Mouse (Mus musculus) embryonic facial prominence, embryonic 12.5 days (tissue): ENCODE measurements around the gene Bcl7a. TPM values are rescaled to one million over a fixed set of nuclear protein-coding genes. Genes with fewer than 3 reads are reported as not detected.

Experiments used
- ATAC-seq: fragments of 200-750 bp; cut with Nextera tagmentation; 2 replicates; pipeline ENCODE4 v1.8.0; 2017; ENCODE audit not compliant: insufficient number of reproducible peaks, insufficient read depth, low FRiP score, low TSS enrichment
- H3K27ac ChIP-seq: fragments of 300-500 bp; sonication (generic); 2 replicates; pipeline ENCODE4 v1.5.1; 2016; ENCODE audit warnings: mild to moderate bottlenecking
- H3K27me3 ChIP-seq: fragments of 300-500 bp; sonication (generic); 2 replicates; pipeline ENCODE4 v1.6.1; 2016; ENCODE audit warnings: mild to moderate bottlenecking, moderate library complexity
- H3K36me3 ChIP-seq: fragments of 300-500 bp; sonication (generic); 2 replicates; pipeline ENCODE4 v1.6.1; 2016; ENCODE audit warnings: mild to moderate bottlenecking
- H3K4me1 ChIP-seq: fragments of 300-500 bp; sonication (generic); 2 replicates; pipeline ENCODE4 v1.6.1; 2016
- H3K4me2 ChIP-seq: fragments of 300-500 bp; sonication (generic); replicated peaks from 2 replicates; pipeline ENCODE4 v1.6.1; 2016; ENCODE audit warnings: mild to moderate bottlenecking, moderate library complexity
- H3K4me3 ChIP-seq: fragments of 300-500 bp; sonication (generic); 2 replicates; pipeline ENCODE4 v1.5.1; 2016; ENCODE audit warnings: mild to moderate bottlenecking
- H3K9ac ChIP-seq: fragments of 300-500 bp; sonication (generic); 2 replicates; pipeline ENCODE4 v1.6.1; 2016; ENCODE audit warnings: mild to moderate bottlenecking, moderate library complexity
- H3K9me3 ChIP-seq: fragments of 300-500 bp; sonication (generic); 2 replicates; pipeline ENCODE4 v1.6.1; 2016; ENCODE audit warnings: mild to moderate bottlenecking, moderate library complexity
- WGBS: fragments of 180-500 bp; shearing (Covaris S2); methylation state at CpG from one replicate; pipeline ENCODE4 v1.1.7; 2016; 5-methylcytosine and 5-hydroxymethylcytosine counted together
- polyA plus RNA-seq: library from polyadenylated mRNA; unstranded; fragments of >200 nt; fragmentation: Nextera tagmentation; extraction: Ambion mirVana; gene quantifications from 2 replicates; pipeline ENCODE4 v1.2.1, GENCODE M21; 2016

The Bcl7a gene
- polyA plus RNA-seq, 1 experiment from 2014 or later: 41.8 TPM

DNA sequence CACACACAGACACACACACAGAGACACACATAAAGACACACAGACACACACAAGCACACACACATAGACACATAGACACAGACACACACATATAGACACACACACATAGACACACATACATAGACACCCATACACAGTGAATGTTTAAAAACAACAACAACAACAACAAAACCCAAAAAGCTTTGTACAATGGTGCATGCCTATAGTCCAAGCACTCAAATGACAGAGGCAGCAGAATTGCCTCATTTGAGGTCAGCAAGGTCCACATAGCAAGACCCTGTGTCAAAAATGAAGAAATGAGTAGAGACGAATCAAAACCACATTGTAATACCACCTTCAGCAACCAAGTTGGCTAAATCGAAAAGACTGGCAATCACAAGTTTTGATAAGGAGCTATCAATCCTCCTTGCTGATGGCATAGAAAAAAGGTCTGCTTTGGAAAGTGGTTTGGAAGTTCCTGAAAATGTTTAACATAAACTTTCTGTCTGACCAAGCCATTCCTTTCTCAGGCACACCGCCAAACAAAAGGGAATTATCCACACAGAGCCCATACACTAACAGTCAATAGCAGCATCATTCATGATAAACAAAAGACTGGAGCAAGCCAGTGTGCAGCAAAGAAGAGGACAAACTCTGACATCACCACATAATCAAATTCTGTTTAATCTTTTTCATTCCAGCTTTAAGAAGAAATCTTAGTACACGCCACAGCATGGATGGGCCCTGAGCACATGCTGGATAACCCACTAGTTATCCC lies 7.3 kb upstream of the Bcl7a start:
- no peak overlapping the region for H3K9ac ChIP-seq
- H3K4me3 ChIP-seq: no peak overlapping the region
- no peak for ATAC-seq
- no peaks in the 10 kb centered on the region for H3K27me3 ChIP-seq
- no peaks in the 10 kb centered on the region for H3K9me3 ChIP-seq
- H3K36me3 ChIP-seq: no peaks in the 10 kb centered on the region
- no peaks in the 10 kb centered on the region for H3K4me1 ChIP-seq
- 80% methylated on average over 4 of the region's 4 CpGs for WGBS
- H3K4me2 ChIP-seq: no peak overlapping the region
- no peak overlapping the region for H3K27ac ChIP-seq

DNA sequence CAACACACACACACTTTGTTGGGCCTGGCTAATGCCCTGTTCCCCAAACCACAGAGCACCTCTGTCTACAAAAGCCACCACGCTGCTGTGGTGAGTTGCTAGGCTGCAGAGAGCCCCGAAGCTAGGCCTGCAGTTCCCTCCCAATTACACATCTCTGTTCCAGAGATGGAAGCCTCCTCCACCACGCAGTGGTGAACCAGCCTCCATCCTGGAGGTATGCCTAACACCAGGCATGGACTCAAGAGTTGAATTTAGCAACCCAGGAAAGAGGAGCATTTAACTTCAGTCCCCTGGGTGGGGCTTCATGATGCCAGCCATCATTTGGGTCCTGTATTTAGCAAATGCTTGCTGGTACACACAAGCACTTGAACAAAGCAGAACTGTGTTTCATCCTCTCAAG lies 5.2 kb upstream of the Bcl7a start:
- WGBS: 67% methylated on average over 3 of the region's 3 CpGs
- no peak for ATAC-seq
- no peak overlapping the region for H3K9ac ChIP-seq
- H3K4me1 ChIP-seq: peaks cover 3% of the 10 kb centered on the region; the same call in 1 of the 2 replicates
- no peaks in the 10 kb centered on the region for H3K9me3 ChIP-seq
- no peak overlapping the region for H3K27ac ChIP-seq
- no peak overlapping the region for H3K4me2 ChIP-seq
- no peaks in the 10 kb centered on the region for H3K36me3 ChIP-seq
- no peaks in the 10 kb centered on the region for H3K27me3 ChIP-seq
- no peak overlapping the region for H3K4me3 ChIP-seq

DNA sequence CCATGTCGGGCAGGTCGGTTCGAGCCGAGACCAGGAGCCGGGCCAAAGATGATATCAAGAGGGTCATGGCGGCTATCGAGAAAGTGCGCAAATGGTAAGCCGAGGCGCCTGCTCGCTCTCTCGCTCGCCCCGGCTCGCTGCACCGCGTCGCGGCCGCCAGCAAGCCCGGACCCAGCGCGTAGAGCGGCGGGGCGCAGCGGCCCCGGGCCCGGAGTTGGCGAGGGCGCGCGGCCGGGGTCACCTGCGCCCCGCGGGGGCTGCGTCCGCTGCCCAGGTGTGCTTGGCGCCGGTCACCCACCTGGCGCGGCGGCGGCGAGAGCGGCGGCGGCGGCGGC lies 961 bp downstream of the Bcl7a start:
- peaks cover 24% of the 10 kb centered on the region for H3K4me1 ChIP-seq
- no peaks in the 10 kb centered on the region for H3K27me3 ChIP-seq
- peak overlapping the region; percentile 85 for H3K4me3 ChIP-seq
- H3K27ac ChIP-seq: peak overlapping the region; percentile 99
- under 1% methylated on average over 44 of the region's 51 CpGs for WGBS
- H3K9ac ChIP-seq: peak overlapping the region; percentile 94
- peaks cover 2% of the 10 kb centered on the region; the same call in 1 of the 2 replicates for H3K36me3 ChIP-seq
- no peaks in the 10 kb centered on the region for H3K9me3 ChIP-seq
- H3K4me2 ChIP-seq: peak overlapping the region; percentile 84
- no peak; the same call in 1 of the 2 replicates for ATAC-seq

DNA sequence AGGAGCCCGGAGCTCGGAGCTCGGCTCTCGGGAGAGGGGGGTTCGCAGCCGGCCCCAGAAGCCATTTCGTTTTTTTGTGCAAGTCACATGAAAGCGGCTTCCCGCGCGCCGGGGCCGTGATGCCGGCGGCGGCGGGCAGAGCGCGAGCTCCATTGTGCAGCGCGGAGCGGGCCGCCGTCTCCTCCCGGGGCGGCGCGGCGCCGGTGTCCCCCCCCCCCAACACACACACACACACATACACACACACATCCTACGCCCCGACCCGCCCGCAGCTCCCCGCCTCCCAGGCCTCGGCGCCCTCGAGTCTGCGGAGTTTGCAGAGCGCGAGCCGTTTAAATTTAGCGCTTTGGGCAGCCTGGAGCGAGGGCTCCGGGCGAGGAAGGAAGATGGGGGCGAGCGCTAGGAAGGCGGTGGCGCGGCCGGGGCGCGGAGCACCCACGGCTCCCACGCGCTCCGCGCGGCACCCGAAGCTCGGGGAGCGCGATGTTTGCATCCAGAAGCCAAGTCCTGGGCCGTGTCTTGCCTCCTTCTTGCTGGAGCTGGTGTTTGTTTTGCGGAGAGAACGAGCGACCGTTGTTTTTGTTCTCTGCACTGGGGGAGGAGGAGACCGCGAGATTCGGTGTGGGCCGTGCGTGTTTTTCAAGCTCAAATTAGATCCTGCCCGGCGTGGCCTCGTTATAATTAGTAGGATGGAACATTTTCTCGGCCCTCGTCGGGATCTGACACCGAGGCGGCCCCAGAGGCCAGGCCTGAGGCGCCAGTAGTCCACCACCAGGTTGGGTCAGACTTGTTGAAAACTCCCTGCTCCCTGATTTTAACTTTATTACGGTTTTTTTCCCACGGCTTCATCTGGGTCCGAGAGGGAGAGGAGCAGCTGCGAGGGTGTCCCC lies 1.6 kb downstream of the Bcl7a start:
- H3K4me2 ChIP-seq: peak overlapping the region; percentile 84
- H3K4me1 ChIP-seq: peaks cover 25% of the 10 kb centered on the region
- peak overlapping the region; percentile 94 for H3K9ac ChIP-seq
- H3K27me3 ChIP-seq: no peaks in the 10 kb centered on the region
- peak overlapping the region; percentile 85 for H3K4me3 ChIP-seq
- peak; percentile 30 for ATAC-seq
- peaks cover 2% of the 10 kb centered on the region; the same call in 1 of the 2 replicates for H3K36me3 ChIP-seq
- no peaks in the 10 kb centered on the region for H3K9me3 ChIP-seq
- H3K27ac ChIP-seq: peak overlapping the region; percentile 99
- WGBS: under 1% methylated on average over 66 of the region's 87 CpGs

DNA sequence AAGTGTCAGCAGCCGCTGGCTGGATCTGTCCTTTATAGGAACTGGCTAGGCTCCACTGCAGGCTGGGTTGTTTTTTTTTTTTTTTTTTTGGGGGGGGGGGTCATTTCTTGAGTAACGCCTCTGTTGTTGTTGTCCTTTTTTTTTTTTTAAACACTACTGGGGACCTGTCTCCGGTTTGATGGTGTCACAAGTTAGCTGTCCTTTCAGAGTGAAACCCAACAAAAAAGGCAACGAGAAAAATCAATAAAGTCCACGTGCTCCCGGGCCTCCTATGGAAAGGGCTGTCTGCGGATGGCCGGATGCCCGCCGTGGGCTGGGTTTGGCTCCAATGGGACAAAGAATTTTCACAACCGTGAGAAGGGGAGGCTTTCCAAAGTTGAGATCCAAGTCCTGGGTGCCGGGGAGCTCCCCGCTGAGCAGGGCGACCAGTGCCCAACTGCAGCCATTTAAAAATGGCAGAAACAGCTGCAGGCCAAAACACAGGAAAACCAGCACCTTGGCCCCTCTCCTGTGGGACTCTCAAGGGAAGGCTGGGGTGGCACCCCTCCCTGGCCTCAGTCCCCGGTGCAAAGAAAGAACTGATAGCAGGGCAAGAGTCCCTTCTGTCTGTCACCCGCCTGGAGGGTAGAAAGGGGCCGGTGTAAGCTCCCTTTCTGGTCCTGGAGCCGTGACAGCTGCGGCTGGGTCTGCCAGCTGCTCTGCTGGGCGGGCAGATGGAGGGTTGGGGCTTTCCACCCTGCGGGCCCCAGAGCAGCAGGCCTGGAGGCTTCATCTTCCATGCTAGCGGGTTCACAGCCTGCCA lies 2.4 kb downstream of the Bcl7a start:
- Histone ChIP-seq H3K9me3 (no peaks in the 10 kb centered on the region), H3K36me3 (peaks cover 2% of the 10 kb centered on the region; the same call in 1 of the 2 replicates), H3K4me2 (peak overlapping the region; percentile 84), H3K4me1 (peaks cover 32% of the 10 kb centered on the region), H3K27me3 (no peaks in the 10 kb centered on the region), H3K4me3 (peak overlapping the region; percentile 85), H3K9ac (peak overlapping the region; percentile 94), H3K27ac (peak overlapping the region; percentile 99)
- under 1% methylated on average over 22 of the region's 22 CpGs for WGBS
- no peak for ATAC-seq

DNA sequence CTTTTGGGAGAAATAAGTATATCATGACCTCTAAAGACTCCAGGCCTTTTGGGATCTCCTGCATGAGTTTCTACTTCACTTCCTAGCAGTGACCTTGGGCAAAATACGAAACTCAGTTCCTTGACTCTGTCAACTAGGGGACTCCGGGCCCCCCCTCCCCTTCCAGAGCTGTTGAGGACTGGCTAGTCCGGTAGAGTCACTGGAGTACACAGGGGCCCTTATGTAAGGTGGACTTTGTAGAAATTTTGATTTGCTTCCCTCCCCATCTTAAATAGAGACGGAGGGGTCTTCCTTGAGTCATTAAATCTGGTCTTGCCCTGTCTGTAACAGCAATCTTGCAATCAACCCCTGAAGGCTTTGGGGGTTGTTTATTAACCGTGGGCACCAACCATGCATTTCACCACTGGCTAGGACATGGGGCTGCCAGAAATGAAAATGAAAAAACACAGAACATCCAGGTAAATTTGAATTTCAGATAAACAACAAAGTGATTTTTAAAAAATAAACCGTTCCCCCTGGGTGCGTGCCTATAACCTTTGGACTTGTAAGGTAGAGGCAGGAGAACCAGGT lies 3.2 kb downstream of the Bcl7a start:
- Histone ChIP-seq H3K36me3 (peaks cover 3% of the 10 kb centered on the region), H3K9me3 (no peaks in the 10 kb centered on the region), H3K4me2 (peak overlapping the region; percentile 84), H3K4me3 (peak overlapping the region; percentile 85), H3K27ac (peak overlapping the region; percentile 99), H3K9ac (peak overlapping the region; percentile 94), H3K27me3 (no peaks in the 10 kb centered on the region), H3K4me1 (peaks cover 32% of the 10 kb centered on the region)
- ATAC-seq: no peak
- 55% methylated on average over 7 of the region's 7 CpGs for WGBS

DNA sequence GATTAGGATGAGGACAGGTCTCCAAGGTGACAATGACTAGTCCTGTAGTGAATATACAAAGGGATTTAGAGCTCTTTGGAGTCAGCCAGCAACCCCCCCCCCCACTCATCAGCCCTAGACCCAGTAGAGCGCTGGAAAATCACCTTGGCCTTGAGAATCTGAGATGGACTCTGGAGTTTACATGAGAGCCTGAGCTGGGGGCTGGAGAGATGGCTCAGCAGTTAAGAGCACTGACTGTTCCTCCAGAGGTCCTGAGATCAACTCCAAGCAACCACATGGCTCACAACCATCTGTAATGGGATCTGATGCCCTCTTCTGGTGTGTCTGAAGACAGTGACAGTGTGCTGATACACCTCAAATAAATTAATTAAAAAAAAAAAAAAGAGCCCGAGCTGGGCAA lies 4.4 kb downstream of the Bcl7a start:
- no peak overlapping the region for H3K4me2 ChIP-seq
- 84% methylated on average over 2 of the region's 2 CpGs for WGBS
- no peak for ATAC-seq
- no peak overlapping the region for H3K27ac ChIP-seq
- peaks cover 32% of the 10 kb centered on the region for H3K4me1 ChIP-seq
- H3K9ac ChIP-seq: no peak overlapping the region
- H3K9me3 ChIP-seq: no peaks in the 10 kb centered on the region
- no peak overlapping the region for H3K4me3 ChIP-seq
- H3K27me3 ChIP-seq: no peaks in the 10 kb centered on the region
- peaks cover 12% of the 10 kb centered on the region for H3K36me3 ChIP-seq

DNA sequence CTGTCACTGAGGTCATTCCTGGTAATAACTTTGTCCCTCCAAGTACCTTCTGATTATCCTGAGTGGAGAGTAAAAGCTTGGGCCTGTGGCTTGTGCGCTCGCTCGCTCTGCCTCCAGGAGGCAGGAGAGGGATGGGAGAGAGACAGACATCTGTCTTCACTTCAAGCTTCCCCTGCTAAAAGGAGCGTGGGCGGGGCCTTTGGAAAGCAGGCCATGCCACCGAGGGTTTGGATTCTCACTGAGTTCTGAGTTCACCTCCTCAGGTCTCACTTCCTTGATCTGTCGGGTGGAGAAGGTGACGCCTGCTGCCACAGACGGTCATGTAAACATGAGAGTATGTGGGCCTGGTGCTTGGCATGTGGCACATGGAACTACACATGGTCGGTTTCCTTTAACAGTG lies 6.8 kb downstream of the Bcl7a start:
- 46% methylated on average over 10 of the region's 10 CpGs for WGBS
- no peak overlapping the region for H3K27ac ChIP-seq
- no peak for ATAC-seq
- H3K27me3 ChIP-seq: no peaks in the 10 kb centered on the region
- no peak overlapping the region for H3K4me3 ChIP-seq
- H3K9me3 ChIP-seq: no peaks in the 10 kb centered on the region
- H3K36me3 ChIP-seq: peaks cover 14% of the 10 kb centered on the region
- H3K9ac ChIP-seq: no peak overlapping the region
- peaks cover 27% of the 10 kb centered on the region for H3K4me1 ChIP-seq
- no peak overlapping the region for H3K4me2 ChIP-seq

DNA sequence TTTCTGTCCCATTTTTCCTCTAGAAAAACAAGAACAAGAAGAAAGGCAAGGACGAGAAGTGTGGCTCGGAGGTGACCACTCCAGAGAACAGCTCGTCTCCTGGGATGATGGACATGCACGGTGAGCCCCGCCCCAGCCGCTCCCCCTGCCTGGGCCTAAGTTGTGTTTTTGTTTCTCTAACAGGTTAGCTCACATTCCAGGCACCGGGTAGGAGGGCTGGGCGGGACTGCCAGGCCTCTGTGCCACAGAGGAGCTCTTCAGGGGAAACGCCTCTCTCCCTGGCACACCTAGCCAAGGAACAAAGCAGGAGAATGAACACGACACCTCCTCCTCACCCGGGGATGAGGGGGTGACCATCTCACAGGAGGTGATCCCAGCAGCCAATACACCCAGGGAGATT lies 12.3 kb downstream of the Bcl7a start:
- Histone ChIP-seq H3K4me2 (no peak overlapping the region), H3K36me3 (peaks cover 66% of the 10 kb centered on the region), H3K4me1 (0 out of 2 replicates have a peak, but pooled peaks cover under 1% of the 10 kb centered on the region), H3K9me3 (no peaks in the 10 kb centered on the region), H3K4me3 (no peak overlapping the region), H3K27ac (no peak overlapping the region), H3K9ac (no peak overlapping the region), H3K27me3 (no peaks in the 10 kb centered on the region)
- ATAC-seq: no peak; the same call in 1 of the 2 replicates
- WGBS: 65% methylated on average over 11 of the region's 11 CpGs

DNA sequence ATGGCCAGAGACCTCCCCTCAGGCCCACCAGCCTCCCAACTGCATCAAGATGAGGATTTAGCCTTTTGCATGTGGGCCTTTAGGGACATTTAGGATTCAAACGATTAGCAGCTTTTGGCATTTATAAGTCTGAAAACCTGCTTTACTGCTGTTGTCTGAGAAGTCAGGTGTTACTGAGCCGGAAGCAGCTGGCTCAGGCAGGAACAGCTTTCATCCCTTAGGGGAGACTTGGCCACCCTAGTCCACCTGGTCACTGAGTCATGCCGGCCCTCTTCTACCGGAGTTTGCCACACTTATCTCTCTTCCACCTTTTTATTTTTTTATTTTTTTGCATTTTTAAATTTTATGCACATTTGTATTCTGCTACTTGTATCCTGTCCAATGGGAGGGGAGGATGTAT lies 13.6 kb downstream of the Bcl7a start:
- Histone ChIP-seq H3K4me2 (no peak overlapping the region), H3K4me3 (no peak overlapping the region), H3K9ac (no peak overlapping the region), H3K27ac (no peak overlapping the region), H3K4me1 (no peaks in the 10 kb centered on the region), H3K9me3 (no peaks in the 10 kb centered on the region), H3K36me3 (peaks cover 75% of the 10 kb centered on the region), H3K27me3 (no peaks in the 10 kb centered on the region)
- WGBS: 90% methylated on average over 4 of the region's 4 CpGs
- ATAC-seq: no peak

GRCm38 (mm10) chr5:123359431-123359830 lies 15.8 kb downstream of the Bcl7a start:
- no peak overlapping the region for H3K4me3 ChIP-seq
- H3K27me3 ChIP-seq: no peaks in the 10 kb centered on the region
- H3K9me3 ChIP-seq: no peaks in the 10 kb centered on the region
- WGBS: 91% methylated on average over 6 of the region's 6 CpGs
- no peak for ATAC-seq
- no peak overlapping the region for H3K27ac ChIP-seq
- H3K9ac ChIP-seq: no peak overlapping the region
- peaks cover 92% of the 10 kb centered on the region for H3K36me3 ChIP-seq
- no peak overlapping the region for H3K4me2 ChIP-seq
- H3K4me1 ChIP-seq: no peaks in the 10 kb centered on the region
